Mouse (Mus musculus): Measurements from ENCODE around the gene Dbn1. TPM values are rescaled to one million over a fixed set of nuclear protein-coding genes. Genes with fewer than 3 reads are reported as not detected.

The Dbn1 gene
- total RNA-seq (2023), result under 1 TPM; 0.13 to 0.96 TPM

DNA sequence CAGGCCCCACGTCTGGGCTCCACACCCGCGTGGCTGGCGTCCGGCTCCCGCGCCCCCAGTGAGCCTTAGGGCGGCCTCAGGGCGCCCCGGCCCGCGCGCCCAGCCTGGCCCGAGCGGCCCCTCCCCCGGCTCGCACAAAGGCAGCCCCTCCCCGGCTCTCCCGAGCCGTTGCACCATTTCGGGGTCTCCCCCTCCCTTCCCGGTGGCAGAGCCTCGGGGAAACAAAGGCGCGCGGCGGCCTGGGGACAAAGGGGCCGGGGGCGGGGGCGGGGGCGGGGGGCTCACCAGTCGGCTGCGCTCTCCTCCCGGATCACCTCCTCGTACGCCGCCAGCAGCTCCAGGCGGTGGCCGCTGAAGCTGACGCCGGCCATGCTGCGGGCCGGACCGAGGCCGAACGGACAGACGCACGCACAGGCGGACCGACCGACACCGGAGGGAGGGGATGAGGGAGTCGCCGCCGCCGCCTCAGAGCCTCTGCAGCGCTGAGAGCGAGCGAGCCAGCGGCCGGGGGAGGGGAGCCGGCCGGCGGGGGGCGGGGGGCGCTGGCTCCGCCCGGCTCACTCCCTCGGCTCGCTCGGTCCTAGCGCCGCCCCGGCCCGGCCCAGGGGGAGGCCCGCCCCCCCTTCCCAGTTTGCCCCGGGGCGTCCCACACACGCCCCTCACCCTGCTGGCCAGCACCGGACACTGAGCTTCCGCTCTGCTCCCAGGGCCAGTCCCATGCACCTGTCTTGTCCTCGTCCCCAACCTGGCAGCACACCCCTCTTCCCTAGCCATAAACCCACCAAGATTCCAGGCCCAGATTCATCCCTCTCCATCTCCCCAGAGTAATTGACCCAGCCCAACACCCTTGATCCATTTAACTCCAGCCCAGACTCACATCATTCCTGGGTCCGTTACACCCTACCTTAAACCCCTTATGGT lies at the start of gene Dbn1:
Dbn1 (minus strand) TSS at position 534 of the 921 bp plus-strand sequence.

DNA sequence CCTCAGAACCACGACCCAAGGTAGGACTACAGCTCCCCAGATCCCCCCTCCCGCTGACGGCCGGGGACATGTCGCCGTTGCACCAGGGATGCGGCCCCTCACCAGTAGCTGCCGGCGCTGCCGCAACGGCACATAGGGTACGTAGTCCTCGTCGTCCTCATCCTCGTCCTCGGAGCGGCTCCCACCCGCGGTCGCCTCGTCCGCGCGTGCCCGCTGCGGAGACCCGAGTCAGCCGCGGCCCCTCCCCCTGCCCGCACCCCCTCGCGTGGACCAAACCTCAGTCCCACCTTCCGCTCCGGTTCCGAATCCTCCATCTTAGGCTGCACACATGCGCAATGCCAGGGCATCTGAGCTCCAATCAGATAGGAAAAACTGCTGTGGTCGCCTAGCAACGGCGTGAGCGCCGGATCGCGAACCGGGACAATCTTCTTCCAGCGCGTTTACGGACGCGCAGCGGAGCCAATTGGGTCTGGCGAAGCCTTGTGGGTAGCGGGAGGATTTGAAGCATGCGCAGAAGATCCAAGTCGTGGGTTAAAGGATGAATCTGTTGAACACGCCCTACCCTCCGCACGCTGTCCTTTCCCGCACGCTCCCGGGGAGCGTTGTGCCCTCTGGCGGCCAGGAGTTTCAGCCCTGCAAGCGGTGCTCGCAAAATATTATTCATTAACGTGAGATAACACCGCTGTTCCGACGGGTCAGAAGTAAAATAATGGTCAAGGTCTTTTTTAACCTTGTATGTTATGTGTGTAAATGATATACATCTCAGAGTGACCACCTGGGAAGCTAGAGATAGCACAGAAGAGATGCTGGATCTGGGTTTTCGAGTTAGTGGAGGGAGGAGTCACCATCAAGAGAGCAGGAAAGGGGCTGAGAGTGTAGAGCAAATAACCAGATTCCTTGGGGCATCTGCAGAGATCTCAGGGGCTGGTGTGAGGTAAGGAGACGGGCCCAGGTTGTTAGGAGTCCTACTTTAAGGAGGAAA lies 48.6 kb upstream of the Dbn1 start, which contains the start of gene Ddx41:
Ddx41 (minus strand) TSS at position 465 of the 982 bp plus-strand sequence.

DNA sequence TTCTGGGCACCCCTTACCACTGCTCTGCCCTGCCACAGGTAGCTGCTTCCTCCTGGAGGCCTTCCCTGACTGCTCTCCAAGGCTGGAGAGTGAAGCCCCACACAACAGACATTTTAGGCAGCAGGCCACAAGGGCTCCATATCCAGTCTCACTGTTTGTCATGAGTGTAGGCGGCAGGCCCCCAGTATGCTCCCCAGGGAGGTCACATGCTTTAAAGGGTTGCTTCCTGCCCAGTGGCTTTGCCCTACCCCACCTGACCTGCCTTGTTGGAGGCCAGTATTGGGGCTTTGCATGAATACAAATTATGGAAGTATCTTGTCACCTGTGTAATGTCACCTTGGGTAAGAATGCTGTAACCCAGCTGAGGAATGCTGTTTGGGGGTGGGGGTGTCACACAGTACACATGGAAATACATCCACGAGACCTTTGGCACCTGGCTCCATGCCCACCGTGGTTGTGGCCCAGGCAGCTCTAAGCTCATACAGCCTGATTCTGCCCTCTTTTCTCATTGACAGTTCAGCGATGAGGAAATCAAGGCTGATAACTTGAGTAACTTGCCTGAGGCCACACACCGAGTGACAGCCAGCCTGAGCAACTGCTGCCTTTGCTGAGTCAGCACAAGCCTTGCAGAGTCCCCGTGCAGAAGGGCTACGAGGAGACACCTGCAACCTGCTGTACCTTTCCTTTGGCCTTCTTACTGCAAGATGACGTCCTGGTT lies 41.4 kb upstream of the Dbn1 start, which contains the start of gene Dok3:
Dok3 (minus strand) TSS at position 99 of the 718 bp plus-strand sequence.

GRCm38 (mm10) chr13:55513111-55513748 lies 25.3 kb upstream of the Dbn1 start, which contains the start of gene Pdlim7:
Gene Pdlim7, minus strand, starts transcription at chr13:55513676.

DNA sequence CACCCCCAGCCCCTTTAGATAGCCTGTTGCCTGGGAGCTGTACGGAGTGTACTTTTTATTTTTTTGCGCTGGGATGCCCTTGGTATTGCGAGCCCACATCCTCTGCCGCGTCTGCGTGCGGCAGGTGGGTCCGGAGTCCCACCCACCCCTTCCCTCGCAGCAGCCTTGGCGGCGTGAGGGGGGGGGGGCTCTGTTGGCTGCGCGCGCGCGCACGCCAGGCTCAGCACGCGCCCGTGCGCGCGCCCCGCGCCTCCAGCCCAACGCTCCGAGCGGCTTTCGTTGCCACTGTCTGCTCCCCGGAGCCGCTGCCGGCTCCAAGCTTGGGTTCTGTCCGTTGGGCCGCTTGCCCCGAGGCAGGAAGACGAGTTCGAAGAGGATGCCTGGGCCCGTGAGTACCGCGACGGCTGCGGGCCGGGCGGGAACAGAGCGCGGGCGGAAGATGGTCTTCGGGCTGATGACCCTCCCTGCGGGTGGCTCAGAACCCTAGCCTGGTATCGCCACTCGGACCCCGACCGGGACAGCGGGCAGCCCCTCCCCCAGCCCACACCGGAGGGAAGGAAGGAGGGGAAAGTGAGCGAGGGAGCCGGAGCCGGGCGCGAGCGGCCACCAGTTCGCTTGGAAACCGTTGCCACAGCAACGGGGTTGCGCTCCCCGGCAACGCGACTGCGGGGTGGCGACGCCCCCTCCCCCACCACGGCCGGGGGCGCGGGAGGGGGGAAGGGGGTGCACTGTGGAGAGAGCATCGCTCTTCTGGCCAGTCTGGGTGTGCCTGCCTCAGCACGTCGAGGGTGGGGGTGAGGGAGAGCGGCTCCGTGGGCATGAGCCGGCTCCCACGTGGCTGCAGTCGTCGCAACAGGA lies 23.7 kb downstream of the Dbn1 start, which contains the start of gene Prr7:
Prr7 (plus strand) TSS at position 241 of the 858 bp plus-strand sequence.

DNA sequence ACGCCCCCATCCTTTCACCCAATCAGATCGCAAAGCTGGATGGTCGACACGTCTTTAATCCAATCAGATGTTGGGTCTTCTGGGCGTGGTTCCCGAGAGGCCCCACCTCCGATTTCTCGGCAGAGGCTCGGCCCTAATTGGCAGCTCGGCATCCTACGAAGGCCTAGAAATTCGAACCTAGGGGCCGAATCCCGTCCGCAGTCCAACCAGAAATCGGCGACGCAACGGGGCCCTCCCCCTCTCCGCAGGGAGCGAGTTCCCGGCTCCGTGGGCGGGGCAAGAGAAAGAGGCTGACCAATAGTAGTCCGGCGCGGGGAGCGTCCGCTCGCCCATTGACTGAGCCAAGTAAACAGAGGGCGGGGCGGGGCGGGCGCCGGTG lies 43.0 kb downstream of the Dbn1 start, which contains the start of gene Grk6:
Grk6 (plus strand) TSS at position 136 of the 379 bp plus-strand sequence.

GRCm38 (mm10) chr13:55426613-55427012 lies 61.3 kb downstream of the Dbn1 start, which contains the start of gene F12:
Gene F12, minus strand, starts transcription at chr13:55426793.

Other genes starting within 250 kb of the Dbn1 start
- 100 to 1,000 TPM; 202 to 217 TPM for gene Prelid1, start 167.6 kb downstream of the Dbn1 start, total RNA-seq (2023)
- gene Rab24, start 166.2 kb downstream of the Dbn1 start, total RNA-seq (2023), result 10 to 100 TPM; 71.5 to 92.3 TPM
- gene Mxd3, start 158.3 kb downstream of the Dbn1 start, total RNA-seq (2023), result 10 to 100 TPM; 18.4 to 20.5 TPM
- gene Lman2, start 125.3 kb downstream of the Dbn1 start, total RNA-seq (2023), result 10 to 100 TPM; 78.0 to 83.3 TPM
- 100 to 1,000 TPM in 1 of 2 experiments, 10 to 100 TPM in 1; 92.7 to 109 TPM for gene Rgs14, start 118.4 kb downstream of the Dbn1 start, total RNA-seq (2023)
- gene Slc34a1, start 89.9 kb downstream of the Dbn1 start, total RNA-seq (2023), result not detected
- gene Pfn3, start 72.9 kb downstream of the Dbn1 start, total RNA-seq (2023), result not detected
- gene F12, start 61.3 kb downstream of the Dbn1 start, total RNA-seq (2023), result 1 to 10 TPM; 1.4 to 2.0 TPM
- 100 to 1,000 TPM; 194 to 214 TPM for gene Grk6, start 43.0 kb downstream of the Dbn1 start, total RNA-seq (2023)
- gene Prr7, start 23.8 kb downstream of the Dbn1 start, total RNA-seq (2023), result 1 to 10 TPM; 7.0 to 7.3 TPM
- 100 to 1,000 TPM in 1 of 2 experiments, 10 to 100 TPM in 1; 92.0 to 120 TPM for gene Pdlim7, start 25.6 kb upstream of the Dbn1 start, total RNA-seq (2023)
- gene Dok3, start 41.2 kb upstream of the Dbn1 start, total RNA-seq (2023), result 100 to 1,000 TPM; 289 to 310 TPM
- gene Ddx41, start 48.5 kb upstream of the Dbn1 start, total RNA-seq (2023), result 10 to 100 TPM; 35.8 to 41.1 TPM
- gene Fam193b, start 83.0 kb upstream of the Dbn1 start, total RNA-seq (2023), result 10 to 100 TPM; 84.6 to 93.8 TPM
- gene Tmed9, start 85.6 kb upstream of the Dbn1 start, total RNA-seq (2023), result 10 to 100 TPM; 61.1 to 65.4 TPM
- 10 to 100 TPM; 11.1 to 11.7 TPM for gene B4galt7, start 111.8 kb upstream of the Dbn1 start, total RNA-seq (2023)
- 1 to 10 TPM; 8.8 to 9.9 TPM for gene Caml, start 134.9 kb upstream of the Dbn1 start, total RNA-seq (2023)
- 10 to 100 TPM; 37.7 to 44.5 TPM for gene Ddx46, start 146.9 kb upstream of the Dbn1 start, total RNA-seq (2023)
- gene B230219D22Rik, start 205.0 kb upstream of the Dbn1 start, total RNA-seq (2023), result 10 to 100 TPM; 21.7 to 24.4 TPM
- gene Txndc15, start 226.5 kb upstream of the Dbn1 start, total RNA-seq (2023), result 10 to 100 TPM; 13.0 to 15.2 TPM
- 10 to 100 TPM; 44.2 to 44.7 TPM for gene Pcbd2, start 239.3 kb upstream of the Dbn1 start, total RNA-seq (2023)